Mouse (Mus musculus) heart, embryonic 11.5 days (tissue): Measurements from ENCODE around the gene Ntng1. TPM values are rescaled to one million over a fixed set of nuclear protein-coding genes. Genes with fewer than 3 reads are reported as not detected.
A peak's percentile ranks its signal among the peaks of the same experiment; 100 is the strongest.

Experiments used
- ATAC-seq: fragments of 200-750 bp; cut with Nextera tagmentation; replicated peaks from 2 replicates; pipeline ENCODE4 v1.8.0; 2017; ENCODE audit warnings: moderate library complexity; ENCODE audit not compliant: insufficient number of reproducible peaks, low FRiP score, low TSS enrichment
- H3K27ac ChIP-seq: fragments of 300-500 bp; sonication (generic); 2 replicates; pipeline ENCODE4 v1.5.1; 2014; ENCODE audit warnings: mild to moderate bottlenecking, low read depth, low read length
- H3K27me3 ChIP-seq: fragments of 300-500 bp; sonication (generic); 2 replicates; pipeline ENCODE4 v1.6.1; 2014; ENCODE audit warnings: mild to moderate bottlenecking, low read length, mixed read lengths; ENCODE audit not compliant: control insufficient read depth, insufficient read depth
- H3K36me3 ChIP-seq: fragments of 300-500 bp; sonication (generic); 2 replicates; pipeline ENCODE4 v1.6.1; 2014; ENCODE audit warnings: mild to moderate bottlenecking, low read length, moderate library complexity, mixed read lengths; ENCODE audit not compliant: control insufficient read depth, insufficient read depth
- H3K4me1 ChIP-seq: fragments of 300-500 bp; sonication (generic); 2 replicates; pipeline ENCODE4 v1.6.1; 2014; ENCODE audit warnings: low read length; ENCODE audit not compliant: control insufficient read depth, insufficient read depth
- H3K4me2 ChIP-seq: fragments of 300-500 bp; sonication (generic); 2 replicates; pipeline ENCODE4 v1.6.1; 2014; ENCODE audit warnings: mild to moderate bottlenecking, moderate library complexity
- H3K4me3 ChIP-seq: fragments of 300-500 bp; sonication (generic); 2 replicates; pipeline ENCODE4 v1.5.1; 2014; ENCODE audit warnings: low read depth, low read length
- H3K9ac ChIP-seq: fragments of 300-500 bp; sonication (generic); 2 replicates; pipeline ENCODE4 v1.6.1; 2014; ENCODE audit warnings: mild to moderate bottlenecking, low read depth, low read length, moderate library complexity
- H3K9me3 ChIP-seq: fragments of 300-500 bp; sonication (generic); replicated peaks from 2 replicates; pipeline ENCODE4 v1.6.1; 2016; ENCODE audit warnings: low read length; ENCODE audit not compliant: control insufficient read depth
- WGBS: fragments of 180-500 bp; shearing (Covaris S2); extraction: QIAGEN DNeasy Blood & Tissue Kit; methylation state at CpG from one replicate; pipeline ENCODE4 v1.1.7; 2014; ENCODE audit not compliant: insufficient replicate concordance; 5-methylcytosine and 5-hydroxymethylcytosine counted together
- polyA plus RNA-seq: library from polyadenylated mRNA; unstranded; fragments of >200 nt; fragmentation: Nextera tagmentation; extraction: Ambion mirVana; gene quantifications from 2 replicates; pipeline ENCODE4 v1.2.1, GENCODE M21; 2014

The Ntng1 gene
- polyA plus RNA-seq, 1 experiment from 2014 or later: 0.62 TPM

GRCm38 (mm10) chr3:110022783-110023599, 120.8 kb downstream of the Ntng1 start:
- Histone ChIP-seq H3K36me3 (no peaks in the 10 kb centered on the region), H3K4me1 (no peaks in the 10 kb centered on the region), H3K4me3 (no peak overlapping the region), H3K9ac (no peak overlapping the region), H3K27ac (no peak overlapping the region), H3K9me3 (no peaks in the 10 kb centered on the region), H3K4me2 (peak overlapping the region; percentile 45), H3K27me3 (no peaks in the 10 kb centered on the region)
- 29% methylated on average over 18 of the region's 18 CpGs for WGBS
- ATAC-seq: no peak

GRCm38 (mm10) chr3:110010870-110011626, 132.8 kb downstream of the Ntng1 start:
- H3K9ac ChIP-seq: no peak overlapping the region
- no peaks in the 10 kb centered on the region for H3K9me3 ChIP-seq
- no peak overlapping the region for H3K27ac ChIP-seq
- no peak for ATAC-seq
- no peaks in the 10 kb centered on the region for H3K27me3 ChIP-seq
- no peaks in the 10 kb centered on the region for H3K4me1 ChIP-seq
- WGBS: 79% methylated on average over 14 of the region's 14 CpGs
- H3K4me2 ChIP-seq: no peak overlapping the region
- H3K36me3 ChIP-seq: no peaks in the 10 kb centered on the region
- no peak overlapping the region for H3K4me3 ChIP-seq

- Histone ChIP-seq H3K27ac (no peak overlapping the region), H3K36me3 (no peaks in the 10 kb centered on the region), H3K4me3 (no peak overlapping the region), H3K9me3 (no peaks in the 10 kb centered on the region), H3K4me1 (no peaks in the 10 kb centered on the region), H3K4me2 (no peak overlapping the region), H3K9ac (no peak overlapping the region), H3K27me3 (no peaks in the 10 kb centered on the region)
- no peak for ATAC-seq
- WGBS: 78% methylated on average over 2 of the region's 2 CpGs
These were observed 133.4 kb downstream of the Ntng1 start for GRCm38 (mm10) chr3:110010441-110010840.

- H3K4me1 ChIP-seq: no peaks in the 10 kb centered on the region
- ATAC-seq: no peak
- no peak overlapping the region for H3K4me3 ChIP-seq
- no peak overlapping the region for H3K9ac ChIP-seq
- no peak overlapping the region for H3K27ac ChIP-seq
- H3K4me2 ChIP-seq: no peak overlapping the region
- H3K27me3 ChIP-seq: no peaks in the 10 kb centered on the region
- no peaks in the 10 kb centered on the region for H3K9me3 ChIP-seq
- 59% methylated on average over 5 of the region's 5 CpGs for WGBS
- H3K36me3 ChIP-seq: no peaks in the 10 kb centered on the region
These were observed 143.5 kb downstream of the Ntng1 start for GRCm38 (mm10) chr3:110000349-110000748.

- no peaks in the 10 kb centered on the region for H3K4me1 ChIP-seq
- no peak overlapping the region for H3K9ac ChIP-seq
- H3K4me3 ChIP-seq: no peak overlapping the region
- no peaks in the 10 kb centered on the region for H3K36me3 ChIP-seq
- ATAC-seq: no peak
- 47% methylated on average over 4 of the region's 4 CpGs for WGBS
- H3K27me3 ChIP-seq: no peaks in the 10 kb centered on the region
- no peaks in the 10 kb centered on the region for H3K9me3 ChIP-seq
- H3K4me2 ChIP-seq: no peak overlapping the region
- H3K27ac ChIP-seq: no peak overlapping the region
These were observed 148.2 kb downstream of the Ntng1 start for GRCm38 (mm10) chr3:109995663-109996024.

- H3K27me3 ChIP-seq: no peaks in the 10 kb centered on the region
- no peaks in the 10 kb centered on the region for H3K36me3 ChIP-seq
- no peak overlapping the region; the same call in 1 of the 2 replicates for H3K4me2 ChIP-seq
- no peak overlapping the region for H3K9ac ChIP-seq
- H3K4me3 ChIP-seq: no peak overlapping the region
- H3K9me3 ChIP-seq: no peaks in the 10 kb centered on the region
- no peak overlapping the region for H3K27ac ChIP-seq
- 30% methylated on average over 6 of the region's 6 CpGs for WGBS
- ATAC-seq: no peak
- H3K4me1 ChIP-seq: no peaks in the 10 kb centered on the region
These were observed 148.7 kb downstream of the Ntng1 start for GRCm38 (mm10) chr3:109994978-109995662.

GRCm38 (mm10) chr3:109984086-109984485, 159.7 kb downstream of the Ntng1 start:
- no peak overlapping the region for H3K4me2 ChIP-seq
- H3K4me3 ChIP-seq: no peak overlapping the region
- H3K9ac ChIP-seq: no peak overlapping the region
- H3K36me3 ChIP-seq: no peaks in the 10 kb centered on the region
- WGBS: 78% methylated on average over 2 of the region's 2 CpGs
- no peak for ATAC-seq
- no peaks in the 10 kb centered on the region for H3K27me3 ChIP-seq
- no peak overlapping the region for H3K27ac ChIP-seq
- H3K9me3 ChIP-seq: no peaks in the 10 kb centered on the region
- no peaks in the 10 kb centered on the region for H3K4me1 ChIP-seq

GRCm38 (mm10) chr3:109977614-109978013, 166.2 kb downstream of the Ntng1 start:
- Histone ChIP-seq H3K27me3 (no peaks in the 10 kb centered on the region), H3K4me1 (no peaks in the 10 kb centered on the region), H3K27ac (no peak overlapping the region), H3K9me3 (no peaks in the 10 kb centered on the region), H3K36me3 (no peaks in the 10 kb centered on the region), H3K9ac (no peak overlapping the region), H3K4me3 (no peak overlapping the region), H3K4me2 (no peak overlapping the region)
- WGBS: 78% methylated on average over 2 of the region's 2 CpGs
- no peak for ATAC-seq
